Mouse (Mus musculus) cortical plate, adult 2 months (tissue): ENCODE measurements around the gene Cpeb2.

Experiments
- CTCF ChIP-seq: fragments of 200-500 bp; IDR thresholded peaks from 2 replicates; pipeline ENCODE4 v1.5.1; 2011; ENCODE audit warnings: mild to moderate bottlenecking, control low read depth, low read length; ENCODE audit not compliant: insufficient read depth; ENCODE audit errors: extremely low read depth
- POLR2A ChIP-seq: fragments of 200-500 bp; IDR thresholded peaks from 2 replicates; pipeline ENCODE4 v1.6.1; 2011; ENCODE audit warnings: mild to moderate bottlenecking, low read length, control low read depth; ENCODE audit not compliant: insufficient read depth; ENCODE audit errors: extremely low read depth

DNA sequence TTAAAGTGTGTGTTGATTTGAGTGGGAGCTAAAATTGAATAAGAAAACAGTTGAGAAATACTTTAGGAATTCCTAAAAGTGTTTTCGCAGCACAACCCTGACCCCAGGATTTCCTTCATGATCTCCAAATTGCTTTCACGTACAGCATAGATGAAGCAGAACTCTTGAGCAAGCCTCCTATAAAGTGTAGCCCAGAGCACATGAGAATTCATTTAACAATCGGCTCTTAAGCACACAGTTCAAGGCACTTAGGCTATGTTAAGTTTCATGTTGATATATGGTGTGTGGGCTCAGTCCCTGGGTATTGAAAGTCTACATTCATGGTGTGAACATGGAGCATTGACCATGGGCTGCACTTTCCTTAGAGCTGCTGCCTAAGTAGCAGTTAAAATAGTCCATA lies 97.3 kb downstream of the Cpeb2 start:
- TF ChIP-seq POLR2A = no peak
- TF ChIP-seq CTCF = no peak
